Mouse (Mus musculus): ENCODE results near the gene Drc7. TPM values are rescaled to one million over a fixed set of nuclear protein-coding genes. Genes with fewer than 3 reads are reported as not detected.

Drc7 gene
- polyA plus RNA-seq, 1 experiment = 0.09 TPM

DNA sequence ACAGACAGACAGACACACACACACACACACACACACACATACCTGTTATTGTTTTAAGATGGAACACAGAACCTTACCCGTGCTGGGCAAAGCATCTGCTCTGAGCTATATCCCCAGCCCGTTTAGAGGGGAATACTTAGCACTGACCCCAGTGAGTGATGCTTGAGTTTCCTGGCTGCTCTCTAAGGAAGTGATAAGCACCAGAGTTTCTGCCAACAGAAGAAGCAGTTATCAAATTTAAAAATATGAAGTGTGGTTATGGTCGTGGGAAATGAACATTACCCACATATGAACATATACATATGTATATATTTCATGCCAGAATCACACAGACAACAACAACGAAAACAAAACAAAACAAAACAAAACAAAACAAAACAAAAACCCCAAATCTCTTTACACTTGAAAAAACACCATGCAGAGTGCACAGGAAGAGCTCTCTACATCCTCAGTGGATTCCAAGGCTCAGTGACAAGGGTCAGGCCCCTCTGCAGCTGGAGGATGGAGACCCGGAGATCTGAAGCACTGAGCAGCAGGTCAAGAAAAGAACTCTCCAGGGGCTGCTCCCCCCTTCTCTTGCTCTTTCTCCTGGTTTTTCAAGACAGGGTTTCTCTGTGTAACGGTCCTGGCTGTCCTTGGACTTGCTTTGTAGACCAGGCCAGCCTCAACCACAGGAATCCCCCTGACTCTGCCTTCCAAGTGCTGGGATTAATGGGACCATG, 5.1 kb downstream of the Drc7 start:
- Histone ChIP-seq H3K4me3 (ENCODE audit: insufficient read depth, poor library complexity, severe bottlenecking) (no peak overlapping the region), H3K79me3 (ENCODE audit: low read depth) (no peaks in the 10 kb centered on the region), H3K27me3 (ENCODE audit: control insufficient read depth, insufficient read depth, insufficient read length) (peaks cover 3% of the 10 kb centered on the region), H3ac (ENCODE audit: control insufficient read depth, insufficient read length, low read depth) (no peak overlapping the region), H3K79me2 (ENCODE audit: control insufficient read depth, insufficient read depth) (no peaks in the 10 kb centered on the region), H3K36me3 (ENCODE audit: control insufficient read depth, insufficient read depth) (no peaks in the 10 kb centered on the region)
- TF ChIP-seq MYOG (IDR thresholded peaks at IDR 0.05; ENCODE audit: control insufficient read depth, extremely low read depth, insufficient read length) (no peak), USF1 (IDR thresholded peaks at IDR 0.05; ENCODE audit: low read depth) (no peak), FOSL1 (IDR thresholded peaks at IDR 0.05; ENCODE audit: insufficient read depth, low read length, poor library complexity, severe bottlenecking) (no peak), CTCF (IDR thresholded peaks at IDR 0.05; ENCODE audit: control insufficient read depth, insufficient read depth, insufficient read length) (no peak), MAX (IDR thresholded peaks at IDR 0.05) (no peak), CEBPB (IDR thresholded peaks at IDR 0.05; ENCODE audit: low read depth) (no peak), MYOD1 (IDR thresholded peaks at IDR 0.05; ENCODE audit: control insufficient read depth, insufficient read length, low read depth) (no peak)

DNA sequence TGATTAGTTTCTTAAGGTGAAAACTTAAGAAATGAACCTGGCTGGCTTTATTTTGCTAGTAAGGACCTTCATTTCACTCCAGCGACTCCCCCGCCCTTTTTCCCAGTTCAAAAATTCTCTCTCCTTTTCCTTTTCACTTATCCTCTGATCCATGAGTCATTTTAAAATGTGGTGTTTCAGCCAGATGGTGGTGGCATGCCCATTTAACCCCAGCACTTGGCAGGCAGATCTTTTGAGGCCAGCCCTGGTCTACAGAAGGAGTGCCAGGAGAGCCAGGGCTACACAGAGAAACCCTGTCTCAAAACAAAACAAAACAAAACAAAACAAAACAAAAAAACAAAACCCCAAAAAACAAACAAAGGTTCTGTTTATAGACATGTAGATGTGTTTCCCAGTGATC, 9.6 kb downstream of the Drc7 start:
- no peak overlapping the region for H3K4me3 ChIP-seq (ENCODE audit: insufficient read depth, poor library complexity, severe bottlenecking)
- H3K27me3 ChIP-seq (ENCODE audit: control insufficient read depth, insufficient read depth, insufficient read length) = no peaks in the 10 kb centered on the region
- no peak overlapping the region for H3ac ChIP-seq (ENCODE audit: control insufficient read depth, insufficient read length, low read depth)
- H3K79me2 ChIP-seq (ENCODE audit: control insufficient read depth, insufficient read depth) = no peaks in the 10 kb centered on the region
- no peak for TF ChIP-seq CEBPB (IDR thresholded peaks at IDR 0.05; ENCODE audit: low read depth)
- TF ChIP-seq USF1 (IDR thresholded peaks at IDR 0.05; ENCODE audit: low read depth) = no peak
- TF ChIP-seq MAX (IDR thresholded peaks at IDR 0.05) = no peak
- no peak for TF ChIP-seq MYOG (IDR thresholded peaks at IDR 0.05; ENCODE audit: control insufficient read depth, extremely low read depth, insufficient read length)
- no peak for TF ChIP-seq FOSL1 (IDR thresholded peaks at IDR 0.05; ENCODE audit: insufficient read depth, low read length, poor library complexity, severe bottlenecking)
- TF ChIP-seq CTCF (IDR thresholded peaks at IDR 0.05; ENCODE audit: control insufficient read depth, insufficient read depth, insufficient read length) = no peak
- no peak for TF ChIP-seq MYOD1 (IDR thresholded peaks at IDR 0.05; ENCODE audit: control insufficient read depth, insufficient read length, low read depth)
- no peaks in the 10 kb centered on the region for H3K36me3 ChIP-seq (ENCODE audit: control insufficient read depth, insufficient read depth)
- no peaks in the 10 kb centered on the region for H3K79me3 ChIP-seq (ENCODE audit: low read depth)

- no peaks in the 10 kb centered on the region for H3K79me3 ChIP-seq (ENCODE audit: low read depth)
- H3K36me3 ChIP-seq (ENCODE audit: control insufficient read depth, insufficient read depth) = no peaks in the 10 kb centered on the region
- H3K27me3 ChIP-seq (ENCODE audit: control insufficient read depth, insufficient read depth, insufficient read length) = no peaks in the 10 kb centered on the region
- no peak for TF ChIP-seq USF1 (IDR thresholded peaks at IDR 0.05; ENCODE audit: low read depth)
- no peak for TF ChIP-seq MYOG (IDR thresholded peaks at IDR 0.05; ENCODE audit: control insufficient read depth, extremely low read depth, insufficient read length)
- no peak for TF ChIP-seq CTCF (IDR thresholded peaks at IDR 0.05; ENCODE audit: control insufficient read depth, insufficient read depth, insufficient read length)
- TF ChIP-seq MYOD1 (IDR thresholded peaks at IDR 0.05; ENCODE audit: control insufficient read depth, insufficient read length, low read depth) = no peak
- no peak for TF ChIP-seq FOSL1 (IDR thresholded peaks at IDR 0.05; ENCODE audit: insufficient read depth, low read length, poor library complexity, severe bottlenecking)
- no peak for TF ChIP-seq MAX (IDR thresholded peaks at IDR 0.05)
- no peak for TF ChIP-seq CEBPB (IDR thresholded peaks at IDR 0.05; ENCODE audit: low read depth)
- no peaks in the 10 kb centered on the region for H3K79me2 ChIP-seq (ENCODE audit: control insufficient read depth, insufficient read depth)
- H3K4me3 ChIP-seq (ENCODE audit: insufficient read depth, poor library complexity, severe bottlenecking) = no peak overlapping the region
- H3ac ChIP-seq (ENCODE audit: control insufficient read depth, insufficient read length, low read depth) = no peak overlapping the region
Observed at GRCm38 (mm10) chr8:95067582-95067981, 12.7 kb downstream of the Drc7 start.

- Histone ChIP-seq H3K79me2 (ENCODE audit: control insufficient read depth, insufficient read depth) (no peaks in the 10 kb centered on the region), H3K36me3 (ENCODE audit: control insufficient read depth, insufficient read depth) (no peaks in the 10 kb centered on the region), H3K79me3 (ENCODE audit: low read depth) (no peaks in the 10 kb centered on the region), H3K27me3 (ENCODE audit: control insufficient read depth, insufficient read depth, insufficient read length) (peaks cover 4% of the 10 kb centered on the region), H3K4me3 (ENCODE audit: insufficient read depth, poor library complexity, severe bottlenecking) (no peak overlapping the region), H3ac (ENCODE audit: control insufficient read depth, insufficient read length, low read depth) (no peak overlapping the region)
- no peak for TF ChIP-seq MYOD1 (IDR thresholded peaks at IDR 0.05; ENCODE audit: control insufficient read depth, insufficient read length, low read depth)
Observed at GRCm38 (mm10) chr8:95075504-95075903, 20.6 kb downstream of the Drc7 start.

- TF ChIP-seq FOSL1 (IDR thresholded peaks at IDR 0.05; ENCODE audit: insufficient read depth, low read length, poor library complexity, severe bottlenecking) (no peak), MAX (IDR thresholded peaks at IDR 0.05) (no peak), MYOG (IDR thresholded peaks at IDR 0.05; ENCODE audit: control insufficient read depth, extremely low read depth, insufficient read length) (no peak), CTCF (IDR thresholded peaks at IDR 0.05; ENCODE audit: control insufficient read depth, insufficient read depth, insufficient read length) (no peak), USF1 (IDR thresholded peaks at IDR 0.05; ENCODE audit: low read depth) (no peak), MYOD1 (IDR thresholded peaks at IDR 0.05; ENCODE audit: control insufficient read depth, insufficient read length, low read depth) (no peak), CEBPB (IDR thresholded peaks at IDR 0.05; ENCODE audit: low read depth) (no peak)
- no peak overlapping the region for H3ac ChIP-seq (ENCODE audit: control insufficient read depth, insufficient read length, low read depth)
- no peaks in the 10 kb centered on the region for H3K79me3 ChIP-seq (ENCODE audit: low read depth)
- no peak overlapping the region for H3K4me3 ChIP-seq (ENCODE audit: insufficient read depth, poor library complexity, severe bottlenecking)
- H3K36me3 ChIP-seq (ENCODE audit: control insufficient read depth, insufficient read depth) = no peaks in the 10 kb centered on the region
- no peaks in the 10 kb centered on the region for H3K79me2 ChIP-seq (ENCODE audit: control insufficient read depth, insufficient read depth)
- peaks cover 4% of the 10 kb centered on the region for H3K27me3 ChIP-seq (ENCODE audit: control insufficient read depth, insufficient read depth, insufficient read length)
Observed at GRCm38 (mm10) chr8:95076151-95076550, 21.2 kb downstream of the Drc7 start.

- Histone ChIP-seq H3ac (ENCODE audit: control insufficient read depth, insufficient read length, low read depth) (no peak overlapping the region), H3K79me2 (ENCODE audit: control insufficient read depth, insufficient read depth) (peaks cover 13% of the 10 kb centered on the region), H3K4me3 (ENCODE audit: insufficient read depth, poor library complexity, severe bottlenecking) (no peak overlapping the region), H3K27me3 (ENCODE audit: control insufficient read depth, insufficient read depth, insufficient read length) (peaks cover 4% of the 10 kb centered on the region), H3K79me3 (ENCODE audit: low read depth) (no peaks in the 10 kb centered on the region), H3K36me3 (ENCODE audit: control insufficient read depth, insufficient read depth) (peaks cover 3% of the 10 kb centered on the region)
- TF ChIP-seq USF1 (IDR thresholded peaks at IDR 0.05; ENCODE audit: low read depth) = no peak
Observed at GRCm38 (mm10) chr8:95078055-95078454, 23.2 kb downstream of the Drc7 start.

All from C2C12 (cell line).